Mouse (Mus musculus) liver, embryonic 11.5 days (tissue): ENCODE measurements around the gene Nadsyn1. TPM values are rescaled to one million over a fixed set of nuclear protein-coding genes. Genes with fewer than 3 reads are reported as not detected.

Experiments
- ATAC-seq: fragments of 200-750 bp; cut with Nextera tagmentation; replicated peaks from 2 replicates; pipeline ENCODE4 v1.8.0; 2017; ENCODE audit warnings: moderate number of reproducible peaks, mild to moderate bottlenecking, moderate TSS enrichment, moderate library complexity; ENCODE audit not compliant: low FRiP score
- DNase-seq: peaks from one replicate; pipeline ENCODE4 v3.0.0-alpha.2; 2017; ENCODE audit warnings: low spot score
- H3K27ac ChIP-seq: fragments of 300-500 bp; sonication (generic); 2 replicates; pipeline ENCODE4 v1.5.1; 2014; ENCODE audit warnings: mild to moderate bottlenecking, low read depth, low read length, control low read depth
- H3K27me3 ChIP-seq: fragments of 300-500 bp; sonication (generic); replicated peaks from 2 replicates; pipeline ENCODE4 v1.6.1; 2014; ENCODE audit warnings: low read length, mixed read lengths; ENCODE audit not compliant: control insufficient read depth, insufficient read depth
- H3K36me3 ChIP-seq: fragments of 300-500 bp; sonication (generic); 2 replicates; pipeline ENCODE4 v1.6.1; 2014; ENCODE audit warnings: mild to moderate bottlenecking, low read length, moderate library complexity, mixed read lengths; ENCODE audit not compliant: control insufficient read depth, insufficient read depth
- H3K4me1 ChIP-seq: fragments of 300-500 bp; sonication (generic); replicated peaks from 2 replicates; pipeline ENCODE4 v1.6.1; 2014; ENCODE audit warnings: low read length, mixed read lengths; ENCODE audit not compliant: control insufficient read depth, insufficient read depth
- H3K4me2 ChIP-seq: fragments of 300-500 bp; sonication (generic); 2 replicates; pipeline ENCODE4 v1.6.1; 2014; ENCODE audit warnings: mild to moderate bottlenecking, control low read depth, moderate library complexity
- H3K4me3 ChIP-seq: fragments of 300-500 bp; sonication (generic); 2 replicates; pipeline ENCODE4 v1.5.1; 2014; ENCODE audit warnings: low read depth, low read length, control low read depth
- H3K9ac ChIP-seq: fragments of 300-500 bp; sonication (generic); 2 replicates; pipeline ENCODE4 v1.6.1; 2014; ENCODE audit warnings: low read depth, low read length, control low read depth
- H3K9me3 ChIP-seq: fragments of 300-500 bp; sonication (generic); 2 replicates; pipeline ENCODE4 v1.6.1; 2016; ENCODE audit warnings: low read length, inconsistent platforms, mixed read lengths; ENCODE audit not compliant: control insufficient read depth
- WGBS: fragments of 180-500 bp; shearing (Covaris S2); extraction: QIAGEN DNeasy Blood & Tissue Kit; methylation state at CpG from one replicate; pipeline ENCODE4 v1.1.7; 2014; 5-methylcytosine and 5-hydroxymethylcytosine counted together
- polyA plus RNA-seq: library from polyadenylated mRNA; unstranded; fragments of >200 nt; fragmentation: Nextera tagmentation; extraction: Ambion mirVana; gene quantifications from 2 replicates; pipeline ENCODE4 v1.2.1, GENCODE M21; 2014

The Nadsyn1 gene
- polyA plus RNA-seq, 1 experiment from 2014 or later, result 8.6 TPM

DNA sequence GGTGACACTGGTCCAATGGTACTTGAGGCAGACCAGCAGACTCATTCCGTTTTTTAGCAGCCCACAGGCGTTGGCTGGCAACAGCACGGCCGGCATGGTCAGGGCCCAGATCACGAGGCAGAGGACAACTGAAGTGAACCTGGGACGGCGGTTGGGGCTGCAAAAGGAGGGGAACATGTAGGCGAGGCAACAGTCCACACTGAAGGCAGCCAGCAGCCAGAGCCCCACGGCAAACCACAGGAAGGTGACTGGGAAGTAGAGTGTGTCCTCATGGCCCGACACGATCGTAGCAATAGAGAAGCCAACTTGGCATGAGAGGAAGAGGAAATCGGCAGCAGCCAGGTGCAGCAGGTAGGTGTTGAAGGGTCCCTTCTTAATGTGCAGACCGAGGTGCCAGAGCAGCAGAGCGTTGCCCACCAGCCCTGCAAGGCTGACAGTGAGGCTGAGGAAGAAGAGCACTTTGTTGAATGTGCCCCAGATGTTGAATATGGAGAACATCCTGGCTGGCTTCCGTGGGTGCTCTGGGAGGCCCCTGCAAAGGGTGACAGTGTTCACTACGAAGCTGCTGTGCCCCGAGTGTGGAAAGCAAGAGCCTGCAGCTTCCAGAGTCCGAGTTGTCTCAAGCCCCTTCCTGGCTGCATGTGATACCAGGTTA lies 57.6 kb downstream of the Nadsyn1 start:
- ATAC-seq, result no peak
- no peaks in the 10 kb centered on the region for H3K9me3 ChIP-seq
- H3K4me1 ChIP-seq, result no peaks in the 10 kb centered on the region
- H3K27me3 ChIP-seq, result peaks cover 27% of the 10 kb centered on the region
- H3K4me3 ChIP-seq, result no peak overlapping the region
- no peak overlapping the region for H3K9ac ChIP-seq
- no peak for DNase-seq
- no peak overlapping the region for H3K4me2 ChIP-seq
- H3K36me3 ChIP-seq, result no peaks in the 10 kb centered on the region
- no peak overlapping the region for H3K27ac ChIP-seq
- WGBS, result 64% methylated on average over 19 of the region's 19 CpGs

GRCm38 (mm10) chr7:143763794-143764193 lies 58.9 kb downstream of the Nadsyn1 start:
- H3K9me3 ChIP-seq, result no peaks in the 10 kb centered on the region
- H3K27ac ChIP-seq, result no peak overlapping the region
- H3K36me3 ChIP-seq, result no peaks in the 10 kb centered on the region
- H3K4me2 ChIP-seq, result no peak overlapping the region
- H3K27me3 ChIP-seq, result peaks cover 27% of the 10 kb centered on the region
- 10% methylated on average over 3 of the region's 3 CpGs for WGBS
- no peaks in the 10 kb centered on the region for H3K4me1 ChIP-seq
- H3K9ac ChIP-seq, result no peak overlapping the region
- DNase-seq, result no peak
- ATAC-seq, result no peak
- H3K4me3 ChIP-seq, result no peak overlapping the region

DNA sequence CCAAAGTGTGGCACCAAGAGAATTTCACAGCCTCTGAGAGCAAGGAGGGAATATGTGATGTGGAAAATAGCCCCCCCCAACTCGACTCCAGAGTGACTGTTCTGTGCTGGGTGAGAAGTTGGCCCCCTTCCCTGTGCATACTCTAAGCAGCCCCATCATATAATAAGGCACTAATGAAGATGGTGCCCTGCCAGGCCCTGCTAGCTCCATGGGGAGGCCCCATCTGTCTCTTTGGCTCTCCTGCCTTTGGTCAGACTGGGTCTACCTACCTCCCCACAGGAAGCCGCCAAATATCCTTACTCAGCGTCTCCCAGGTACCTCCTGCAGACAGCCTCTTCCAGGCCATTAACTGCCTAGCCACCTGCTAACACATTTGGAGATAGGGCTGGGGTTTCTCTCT lies 63.7 kb downstream of the Nadsyn1 start:
- Histone ChIP-seq H3K27me3 (peaks cover 25% of the 10 kb centered on the region), H3K9ac (no peak overlapping the region), H3K4me3 (no peak overlapping the region), H3K27ac (no peak overlapping the region), H3K4me2 (no peak overlapping the region), H3K9me3 (no peaks in the 10 kb centered on the region), H3K4me1 (no peaks in the 10 kb centered on the region; the same call in 1 of the 2 replicates), H3K36me3 (no peaks in the 10 kb centered on the region)
- ATAC-seq, result no peak
- WGBS, result 53% methylated on average over 3 of the region's 3 CpGs
- DNase-seq, result no peak

- Histone ChIP-seq H3K4me2 (no peak overlapping the region), H3K36me3 (no peaks in the 10 kb centered on the region), H3K4me3 (no peak overlapping the region), H3K9me3 (no peaks in the 10 kb centered on the region), H3K27me3 (peaks cover 24% of the 10 kb centered on the region), H3K9ac (no peak overlapping the region), H3K27ac (no peak overlapping the region), H3K4me1 (no peaks in the 10 kb centered on the region; the same call in 1 of the 2 replicates)
- ATAC-seq (no peak), DNase-seq (no peak)
- WGBS, result 62% methylated on average over 3 of the region's 3 CpGs
Measured at GRCm38 (mm10) chr7:143757696-143758095, 65.0 kb downstream of the Nadsyn1 start.

DNA sequence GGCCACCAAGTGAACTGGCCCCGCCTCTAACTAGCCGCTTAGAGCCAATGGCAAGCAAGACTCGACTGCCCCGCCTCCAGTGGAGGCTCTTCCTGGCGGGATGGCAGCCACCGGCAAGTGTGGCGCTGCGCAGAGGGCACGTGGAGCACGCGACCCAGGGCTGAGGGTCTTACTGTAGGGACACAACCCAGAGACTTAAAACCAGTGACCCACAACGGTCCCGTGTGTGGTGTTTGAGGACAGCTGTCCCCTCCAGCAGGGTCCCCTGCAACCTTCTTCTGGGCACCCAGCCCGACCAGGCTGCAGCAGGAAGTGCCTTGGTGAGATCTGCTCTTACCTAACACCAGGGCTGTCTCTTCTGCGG lies 65.6 kb downstream of the Nadsyn1 start:
- WGBS, result 4% methylated on average over 15 of the region's 15 CpGs
- Histone ChIP-seq H3K4me1 (no peaks in the 10 kb centered on the region; the same call in 1 of the 2 replicates), H3K36me3 (no peaks in the 10 kb centered on the region), H3K27me3 (peaks cover 24% of the 10 kb centered on the region), H3K4me3 (peak overlapping the region; percentile 33), H3K4me2 (peak overlapping the region; percentile 70), H3K27ac (no peak overlapping the region), H3K9ac (no peak overlapping the region), H3K9me3 (no peaks in the 10 kb centered on the region)
- DNase-seq (peak; percentile 65), ATAC-seq (peak; percentile 80)

DNA sequence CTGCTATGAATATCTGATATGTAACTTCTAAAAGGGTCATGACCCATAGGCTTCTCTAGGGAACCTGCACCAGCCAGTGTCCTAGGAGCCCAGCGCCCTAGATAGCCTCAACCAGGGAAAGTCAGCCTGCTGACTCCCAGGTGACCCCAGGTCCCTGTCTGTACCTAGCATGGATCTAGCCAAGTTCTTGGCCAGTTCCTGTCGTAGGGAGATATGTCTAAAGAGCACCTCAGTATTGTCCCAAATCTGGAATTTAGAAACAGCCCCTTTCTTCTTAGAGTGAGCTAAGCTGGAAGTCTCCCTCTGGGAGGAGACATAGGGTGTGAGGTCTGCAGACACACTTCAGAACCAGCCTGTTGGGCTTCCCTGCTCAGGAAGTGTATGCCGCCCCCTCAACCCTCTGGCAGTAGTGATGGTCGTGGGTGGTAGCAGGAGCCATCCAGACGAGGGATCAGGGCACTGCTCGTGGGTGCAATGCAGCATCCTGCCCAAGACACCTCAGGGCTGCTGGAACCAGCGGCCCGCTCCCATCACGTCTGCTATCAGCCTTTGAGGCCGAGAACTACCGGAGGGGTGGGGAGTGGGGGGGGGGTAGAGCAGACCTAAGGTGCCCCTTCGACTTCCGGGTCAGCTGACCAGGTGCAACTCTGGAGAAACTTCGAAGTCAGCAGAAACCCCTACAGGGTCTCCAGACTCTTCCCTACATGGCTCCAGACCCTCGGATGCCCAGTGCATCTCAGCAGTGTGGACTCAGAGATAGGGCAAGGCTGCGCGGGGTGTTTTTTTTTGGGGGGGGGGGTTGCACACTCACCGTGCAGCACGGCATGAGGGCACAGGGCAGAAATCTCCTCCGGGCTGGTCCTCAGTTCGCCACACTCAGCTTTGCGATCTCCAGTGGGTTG lies 66.3 kb downstream of the Nadsyn1 start, which contains the start of gene Osbpl5:
Gene Osbpl5 (minus strand): TSS at position 861 of the 902 bp plus-strand sequence.
- H3K4me2 ChIP-seq, result peak within 1 kb of the TSS; percentile 70
- no peaks in the 10 kb centered on the region; the same call in 1 of the 2 replicates for H3K4me1 ChIP-seq
- no peak within 1 kb of the TSS for H3K9ac ChIP-seq
- H3K36me3 ChIP-seq, result no peaks in the 10 kb centered on the region
- ATAC-seq, result 0 out of 2 replicates have a peak, but pooled peaks have one; percentile 7
- DNase-seq, result no peak
- 24% methylated on average over 22 of the region's 22 CpGs for WGBS
- no peaks in the 10 kb centered on the region for H3K9me3 ChIP-seq
- H3K27ac ChIP-seq, result no peak within 1 kb of the TSS
- H3K27me3 ChIP-seq, result peaks cover 24% of the 10 kb centered on the region
- peak within 1 kb of the TSS; percentile 33 for H3K4me3 ChIP-seq

GRCm38 (mm10) chr7:143755357-143756124 lies 67.1 kb downstream of the Nadsyn1 start:
- Histone ChIP-seq H3K9me3 (no peaks in the 10 kb centered on the region), H3K4me2 (no peak overlapping the region; the same call in 1 of the 2 replicates), H3K4me1 (no peaks in the 10 kb centered on the region; the same call in 1 of the 2 replicates), H3K4me3 (no peak overlapping the region), H3K27ac (no peak overlapping the region), H3K27me3 (peaks cover 24% of the 10 kb centered on the region), H3K36me3 (no peaks in the 10 kb centered on the region), H3K9ac (no peak overlapping the region)
- ATAC-seq, result 0 out of 2 replicates have a peak, but pooled peaks have one; percentile 24
- DNase-seq, result no peak
- 52% methylated on average over 9 of the region's 9 CpGs for WGBS

- H3K36me3 ChIP-seq, result no peaks in the 10 kb centered on the region
- no peak for DNase-seq
- H3K9ac ChIP-seq, result no peak overlapping the region
- no peaks in the 10 kb centered on the region; the same call in 1 of the 2 replicates for H3K4me1 ChIP-seq
- no peak overlapping the region for H3K4me3 ChIP-seq
- no peak for ATAC-seq
- peaks cover 24% of the 10 kb centered on the region for H3K27me3 ChIP-seq
- H3K9me3 ChIP-seq, result no peaks in the 10 kb centered on the region
- H3K27ac ChIP-seq, result no peak overlapping the region
- H3K4me2 ChIP-seq, result no peak overlapping the region
- WGBS, result 42% methylated on average over 5 of the region's 5 CpGs
Measured at GRCm38 (mm10) chr7:143753990-143754715, 68.5 kb downstream of the Nadsyn1 start.
